Mouse (Mus musculus) C2C12 (cell line): Measurements from ENCODE around the gene Nek11. TPM values are rescaled to one million over a fixed set of nuclear protein-coding genes. Genes with fewer than 3 reads are reported as not detected.

Source experiments
- H3K27me3 ChIP-seq: one replicate; pipeline ENCODE4 v1.6.1; 2011; ENCODE audit not compliant: control insufficient read depth, insufficient read depth, insufficient read length
- H3K36me3 ChIP-seq: one replicate; pipeline ENCODE4 v1.6.1; 2011; ENCODE audit not compliant: control insufficient read depth, insufficient read depth
- H3K4me3 ChIP-seq: one replicate; pipeline ENCODE4 v1.5.1; 2011; ENCODE audit warnings: mild to moderate bottlenecking, control low read depth; ENCODE audit not compliant: poor library complexity, insufficient read depth, severe bottlenecking
- H3K79me2 ChIP-seq: one replicate; pipeline ENCODE4 v1.6.1; 2011; ENCODE audit not compliant: control insufficient read depth, insufficient read depth
- H3K79me3 ChIP-seq: one replicate; pipeline ENCODE4 v1.6.1; 2011; ENCODE audit warnings: low read depth, control low read depth
- H3ac ChIP-seq: one replicate; pipeline ENCODE3; 2011; ENCODE audit warnings: low read depth; ENCODE audit not compliant: control insufficient read depth, insufficient read length
- CEBPB ChIP-seq: IDR thresholded peaks from one replicate; pipeline ENCODE4 v1.6.1; 2011; ENCODE audit warnings: low read depth, mild to moderate bottlenecking, control low read depth, moderate library complexity
- CTCF ChIP-seq: IDR thresholded peaks from one replicate; pipeline ENCODE4 v1.5.1; 2011; ENCODE audit not compliant: control insufficient read depth, insufficient read depth, insufficient read length
- FOSL1 ChIP-seq: IDR thresholded peaks from one replicate; pipeline ENCODE4 v1.8.0; 2011; ENCODE audit warnings: mild to moderate bottlenecking, low read length; ENCODE audit not compliant: poor library complexity, insufficient read depth, severe bottlenecking
- MAX ChIP-seq: IDR thresholded peaks from one replicate; pipeline ENCODE4 v1.6.1; 2011; ENCODE audit warnings: mild to moderate bottlenecking, control low read depth
- MYOD1 ChIP-seq: IDR thresholded peaks from one replicate; pipeline ENCODE4 v1.6.1; 2011; ENCODE audit warnings: low read depth; ENCODE audit not compliant: control insufficient read depth, insufficient read length
- MYOG ChIP-seq: IDR thresholded peaks from one replicate; pipeline ENCODE4 v1.6.1; 2011; ENCODE audit not compliant: control insufficient read depth, insufficient read length; ENCODE audit errors: extremely low read depth
- USF1 ChIP-seq: IDR thresholded peaks from one replicate; pipeline ENCODE4 v1.6.1; 2011; ENCODE audit warnings: low read depth, mild to moderate bottlenecking, control low read depth, moderate library complexity
- polyA plus RNA-seq: library from polyadenylated mRNA; unstranded; fragments of >200 nt; fragmentation: generic; extraction: Trizol; gene quantifications from one replicate; pipeline ENCODE4 v1.2.1, GENCODE M21; 2012; ENCODE audit warnings: missing spikeins

Nek11 gene
- polyA plus RNA-seq, 1 experiment, result 0.05 TPM

- no peak for TF ChIP-seq MYOD1
- no peak for TF ChIP-seq CEBPB
- no peak for TF ChIP-seq USF1
- TF ChIP-seq MAX, result no peak
- TF ChIP-seq CTCF, result no peak
- TF ChIP-seq MYOG, result no peak
- TF ChIP-seq FOSL1, result no peak
- H3ac ChIP-seq, result no peak overlapping the region
- H3K27me3 ChIP-seq, result no peaks in the 10 kb centered on the region
- H3K36me3 ChIP-seq, result no peaks in the 10 kb centered on the region
- no peaks in the 10 kb centered on the region for H3K79me3 ChIP-seq
- H3K79me2 ChIP-seq, result no peaks in the 10 kb centered on the region
- H3K4me3 ChIP-seq, result no peak overlapping the region
Measured at GRCm38 (mm10) chr9:105254076-105254475, 141.2 kb downstream of the Nek11 start.

GRCm38 (mm10) chr9:105252349-105253041 is 142.8 kb downstream of the Nek11 start:
- no peaks in the 10 kb centered on the region for H3K27me3 ChIP-seq

GRCm38 (mm10) chr9:105251256-105251655 is 144.1 kb downstream of the Nek11 start:
- H3K36me3 ChIP-seq, result no peaks in the 10 kb centered on the region
- H3K4me3 ChIP-seq, result no peak overlapping the region
- H3ac ChIP-seq, result no peak overlapping the region
- TF ChIP-seq FOSL1, result no peak
- no peak for TF ChIP-seq USF1
- no peak for TF ChIP-seq CEBPB
- TF ChIP-seq MAX, result no peak
- no peak for TF ChIP-seq MYOG
- TF ChIP-seq CTCF, result no peak
- TF ChIP-seq MYOD1, result no peak
- H3K27me3 ChIP-seq, result no peaks in the 10 kb centered on the region
- H3K79me3 ChIP-seq, result no peaks in the 10 kb centered on the region
- H3K79me2 ChIP-seq, result no peaks in the 10 kb centered on the region

More at GRCm38 (mm10) chr9:105252349-105253041, 142.8 kb downstream of the Nek11 start:
- H3ac ChIP-seq, result no peak overlapping the region
- no peak overlapping the region for H3K4me3 ChIP-seq
- H3K79me3 ChIP-seq, result no peaks in the 10 kb centered on the region
- no peaks in the 10 kb centered on the region for H3K36me3 ChIP-seq
- no peaks in the 10 kb centered on the region for H3K79me2 ChIP-seq
- TF ChIP-seq CTCF (no peak), FOSL1 (no peak)

GRCm38 (mm10) chr9:105244024-105244423 is 151.3 kb downstream of the Nek11 start:
- no peaks in the 10 kb centered on the region for H3K27me3 ChIP-seq
- H3K4me3 ChIP-seq, result no peak overlapping the region
- H3K79me2 ChIP-seq, result no peaks in the 10 kb centered on the region
- no peak overlapping the region for H3ac ChIP-seq
- no peak for TF ChIP-seq CTCF
- no peak for TF ChIP-seq MAX
- TF ChIP-seq MYOD1, result no peak
- TF ChIP-seq FOSL1, result no peak
- no peak for TF ChIP-seq MYOG
- no peak for TF ChIP-seq CEBPB
- no peak for TF ChIP-seq USF1
- no peaks in the 10 kb centered on the region for H3K36me3 ChIP-seq
- H3K79me3 ChIP-seq, result no peaks in the 10 kb centered on the region

GRCm38 (mm10) chr9:105214434-105214833 is 180.9 kb downstream of the Nek11 start:
- Histone ChIP-seq H3ac (no peak overlapping the region), H3K27me3 (no peaks in the 10 kb centered on the region), H3K4me3 (no peak overlapping the region), H3K79me3 (no peaks in the 10 kb centered on the region), H3K79me2 (no peaks in the 10 kb centered on the region), H3K36me3 (no peaks in the 10 kb centered on the region)
- TF ChIP-seq MAX (no peak), CTCF (no peak), MYOG (no peak), MYOD1 (no peak), FOSL1 (no peak), USF1 (no peak), CEBPB (no peak)

GRCm38 (mm10) chr9:105200305-105200704 is 195.0 kb downstream of the Nek11 start:
- Histone ChIP-seq H3ac (no peak overlapping the region), H3K79me3 (no peaks in the 10 kb centered on the region), H3K36me3 (no peaks in the 10 kb centered on the region), H3K27me3 (no peaks in the 10 kb centered on the region), H3K4me3 (no peak overlapping the region), H3K79me2 (no peaks in the 10 kb centered on the region)
- no peak for TF ChIP-seq CTCF
- no peak for TF ChIP-seq CEBPB
- TF ChIP-seq MYOG, result no peak
- no peak for TF ChIP-seq USF1
- no peak for TF ChIP-seq MYOD1
- no peak for TF ChIP-seq FOSL1
- TF ChIP-seq MAX, result no peak
